Mouse (Mus musculus): ENCODE results near the gene Kctd17.

- TF ChIP-seq CTCF (IDR thresholded peaks at IDR 0.05), result peak; percentile 20
- no peak for TF ChIP-seq EP300 (IDR thresholded peaks at IDR 0.05)
Observed at GRCm38 (mm10) chr15:78401345-78401744, 27.0 kb upstream of the Kctd17 start.
